Mouse (Mus musculus) ovary, postnatal 36 days (tissue): Measurements from ENCODE around the gene Pglyrp2.

Experiments
- DNase-seq: peaks from one replicate; pipeline ENCODE4 v3.0.0; 2022; ENCODE audit warnings: low spot score, mixed read lengths

Pglyrp2 gene

DNA sequence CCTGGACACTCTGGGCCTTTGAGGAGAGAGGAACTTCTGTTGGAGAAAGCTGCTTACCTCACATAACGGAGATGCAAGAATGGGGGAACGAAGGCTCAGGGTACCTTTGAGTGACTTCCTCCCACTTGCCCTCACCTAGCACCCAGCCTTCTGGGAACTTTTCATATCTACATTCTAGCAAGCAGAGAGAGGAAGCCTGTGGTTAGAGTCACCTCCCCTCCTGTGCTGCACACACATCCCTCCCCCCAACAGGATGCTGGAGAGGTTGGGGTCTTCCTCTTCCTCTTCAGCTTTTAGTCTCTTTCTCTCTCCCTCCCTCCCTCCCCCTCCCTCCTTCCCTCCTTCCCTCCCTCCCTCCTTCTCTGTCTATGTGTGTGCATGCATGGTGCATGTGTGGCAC lies at the start of gene Pglyrp2:
Pglyrp2 (minus strand) TSS at position 134 of the 400 bp plus-strand sequence.
- DNase-seq, result no peak

DNA sequence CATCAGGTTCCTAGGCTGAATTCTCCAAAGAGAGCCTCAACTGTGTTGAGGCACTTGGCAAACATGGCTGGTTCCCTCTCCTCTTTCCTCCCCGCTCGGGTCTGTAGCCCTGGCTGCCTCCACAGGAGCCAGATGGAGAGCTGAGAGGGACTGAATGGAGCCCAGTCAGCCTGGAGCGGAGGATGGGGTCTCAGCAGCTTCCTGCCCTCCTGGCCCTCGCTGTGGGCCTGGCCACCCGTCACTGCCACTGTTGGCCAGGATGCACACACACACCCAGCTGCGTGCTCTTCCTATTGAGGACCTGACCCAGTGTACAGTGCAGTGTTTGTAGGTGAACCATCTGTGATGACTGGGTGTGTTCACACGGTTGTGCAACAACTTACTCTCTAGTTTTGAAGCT lies 48.2 kb upstream of the Pglyrp2 start:
- DNase-seq, result no peak

DNA sequence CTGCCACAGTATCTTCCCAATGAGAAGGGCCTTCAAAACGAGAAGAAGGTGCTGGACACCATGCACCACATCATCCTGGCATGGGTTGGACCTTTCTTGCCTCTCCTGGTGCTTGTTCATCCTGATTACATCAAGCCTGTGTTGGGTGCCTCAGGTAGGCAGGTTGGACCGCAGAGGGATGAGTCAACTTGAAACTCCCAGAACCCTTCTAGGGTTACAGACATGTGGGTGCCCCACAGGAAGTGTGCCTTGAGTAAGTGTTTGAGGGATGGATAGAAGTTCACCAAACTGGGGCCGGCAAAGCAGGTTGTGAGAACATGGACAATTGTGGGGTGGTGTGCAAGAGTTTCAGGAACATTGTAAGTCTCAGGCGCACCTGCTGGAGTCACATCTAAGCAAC lies 46.8 kb upstream of the Pglyrp2 start:
- DNase-seq, result no peak

DNA sequence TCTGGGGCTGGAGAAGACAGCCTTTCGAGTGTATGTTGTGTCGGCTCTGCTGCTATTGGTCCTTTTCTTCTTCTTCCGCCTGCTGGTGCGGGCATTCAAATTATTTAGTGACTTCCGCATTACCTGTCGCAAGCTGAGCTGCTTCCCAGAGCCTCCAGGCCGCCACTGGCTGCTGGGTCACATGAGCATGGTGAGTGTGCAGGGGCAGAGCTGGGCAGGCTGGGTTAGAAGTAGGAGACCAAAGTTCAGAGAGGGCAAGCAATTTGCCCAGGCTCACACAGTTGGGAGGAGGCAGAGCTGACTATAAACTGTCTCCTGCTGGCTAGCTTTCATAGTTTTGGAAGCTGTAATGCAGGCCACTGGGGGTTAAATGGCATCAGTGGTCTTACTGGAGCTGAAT lies 44.5 kb upstream of the Pglyrp2 start:
- no peak for DNase-seq

DNA sequence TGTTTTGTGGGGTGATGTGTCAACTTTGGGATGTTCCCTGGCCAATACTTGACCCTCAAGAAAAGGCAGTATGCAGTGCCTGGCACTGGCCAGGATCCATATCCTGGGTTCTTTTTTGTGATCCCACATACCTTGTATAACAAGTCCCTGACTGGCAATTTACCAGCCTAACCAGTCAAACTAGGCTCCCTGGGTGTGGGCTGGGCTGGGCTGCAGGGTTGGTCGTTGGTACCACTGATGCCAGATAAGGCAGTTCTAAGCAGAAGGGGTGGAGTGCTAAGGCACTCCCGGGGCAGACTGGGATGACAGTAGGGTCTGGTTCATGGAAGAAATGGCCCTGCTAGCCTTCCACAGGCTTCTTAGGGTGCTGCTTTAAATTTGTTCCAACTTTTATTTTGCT lies 31.0 kb upstream of the Pglyrp2 start:
- DNase-seq, result no peak

DNA sequence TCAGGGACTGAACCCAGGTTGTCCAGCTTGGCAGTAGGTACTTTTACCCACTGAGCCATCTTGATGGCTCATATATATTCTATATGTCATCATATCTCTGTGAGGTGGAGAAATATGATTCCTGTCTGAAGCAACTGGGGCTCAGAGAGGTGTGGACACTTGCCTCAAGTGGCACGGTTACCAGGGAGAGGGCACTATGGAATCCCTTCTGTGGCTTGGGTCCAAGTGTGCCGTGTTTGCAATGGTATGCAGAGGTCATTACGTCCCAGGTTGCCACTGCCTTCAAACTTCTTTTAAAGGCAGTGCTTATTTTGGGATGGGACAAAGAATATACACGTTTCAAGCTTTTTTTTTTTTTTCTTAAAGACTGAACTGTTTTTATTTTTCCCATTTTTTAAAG lies 30.2 kb upstream of the Pglyrp2 start:
- DNase-seq, result no peak

DNA sequence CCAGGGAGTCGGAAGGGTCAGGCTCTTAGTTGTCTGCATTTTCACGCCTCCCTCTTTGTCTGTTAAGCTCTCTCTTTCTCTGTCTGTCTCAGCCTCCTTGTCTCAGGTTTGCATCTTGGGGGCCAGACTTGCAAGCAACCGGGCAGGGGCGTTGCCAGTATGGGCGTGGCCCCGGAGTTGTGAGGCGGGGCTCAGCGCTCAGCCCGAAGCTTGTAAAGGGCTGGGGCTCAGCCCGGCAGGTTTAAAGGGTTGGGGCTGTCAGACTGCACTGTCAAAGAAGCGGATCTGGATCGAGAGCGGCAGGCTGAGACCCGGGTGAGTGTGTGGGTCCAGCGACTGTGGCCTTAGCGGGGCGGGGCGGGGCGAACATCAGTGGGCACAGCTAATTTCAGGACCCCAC lies 28.5 kb upstream of the Pglyrp2 start, which contains the start of gene Cyp4f39:
Cyp4f39 (plus strand) TSS at position 242 of the 400 bp plus-strand sequence.
- DNase-seq, result peak; percentile 23

DNA sequence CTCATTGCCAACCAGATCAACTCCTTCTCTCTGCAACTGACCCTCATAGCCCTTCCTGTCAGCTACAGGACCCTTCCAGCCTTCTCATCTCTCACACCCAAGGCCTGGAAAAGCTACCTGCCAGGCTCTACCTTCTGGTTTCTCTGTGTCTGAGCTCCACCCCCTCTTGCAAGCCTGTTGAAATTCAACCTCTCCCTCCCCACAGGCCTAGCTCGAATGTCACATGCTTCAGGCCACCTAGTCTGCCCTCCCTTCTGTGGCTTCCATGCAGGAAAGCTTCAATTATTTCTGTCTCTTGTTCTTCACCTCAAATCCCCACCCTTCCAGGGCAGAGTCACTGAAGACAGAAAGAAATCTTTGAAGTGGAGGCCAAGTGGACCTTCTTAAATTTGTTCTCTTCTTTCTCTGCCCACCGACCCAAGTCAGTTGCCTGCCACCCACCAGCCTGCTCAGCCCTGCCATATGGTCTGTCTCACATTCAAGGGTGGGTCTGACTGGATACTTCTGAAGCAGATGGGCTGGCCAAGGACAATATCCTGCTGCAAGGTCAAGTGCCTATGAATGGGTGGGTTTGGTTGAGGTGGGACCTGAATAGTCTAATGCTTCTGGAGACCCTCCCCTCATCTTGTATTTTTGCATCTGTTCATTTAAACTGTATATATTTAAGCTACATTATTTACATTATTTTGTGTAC lies 27.0 kb upstream of the Pglyrp2 start:
- no peak for DNase-seq

DNA sequence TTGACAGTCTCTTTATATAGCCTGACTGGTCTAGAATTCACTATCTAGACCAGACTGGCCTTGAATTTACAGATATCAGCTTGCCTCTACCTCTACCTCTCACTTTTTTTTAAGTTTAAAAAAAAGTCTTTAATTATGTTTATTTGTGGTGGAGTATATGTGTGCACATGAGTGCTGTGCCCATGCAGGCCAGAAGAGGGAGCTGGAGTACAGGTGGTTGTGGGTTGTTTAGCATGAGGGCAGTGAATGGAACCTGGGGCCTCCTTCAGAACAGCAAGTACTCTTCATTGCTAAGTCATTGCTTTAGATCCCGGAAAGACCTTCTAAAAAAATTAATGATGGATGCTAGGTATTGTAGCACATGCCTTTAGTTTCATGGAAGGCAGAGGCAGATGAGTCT lies 25.1 kb upstream of the Pglyrp2 start:
- no peak for DNase-seq

DNA sequence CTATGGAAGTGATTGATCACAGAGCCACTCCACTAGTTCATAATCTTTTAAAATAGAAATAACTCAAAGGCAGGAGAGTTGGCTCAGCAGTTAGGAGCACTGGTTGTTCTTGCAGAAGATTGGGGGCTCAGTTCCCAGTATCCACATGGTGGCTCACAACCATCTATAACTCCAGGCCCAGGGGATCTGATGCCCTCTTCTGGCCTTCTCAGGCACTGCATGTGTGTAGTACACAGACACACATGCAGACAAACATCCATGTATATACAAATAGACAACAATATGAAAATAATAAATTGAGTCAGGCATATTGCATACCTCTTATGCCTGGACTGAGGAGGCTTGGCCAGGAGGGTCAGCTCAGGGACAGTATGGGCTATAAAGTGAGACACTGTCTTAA lies 23.2 kb upstream of the Pglyrp2 start:
- no peak for DNase-seq

DNA sequence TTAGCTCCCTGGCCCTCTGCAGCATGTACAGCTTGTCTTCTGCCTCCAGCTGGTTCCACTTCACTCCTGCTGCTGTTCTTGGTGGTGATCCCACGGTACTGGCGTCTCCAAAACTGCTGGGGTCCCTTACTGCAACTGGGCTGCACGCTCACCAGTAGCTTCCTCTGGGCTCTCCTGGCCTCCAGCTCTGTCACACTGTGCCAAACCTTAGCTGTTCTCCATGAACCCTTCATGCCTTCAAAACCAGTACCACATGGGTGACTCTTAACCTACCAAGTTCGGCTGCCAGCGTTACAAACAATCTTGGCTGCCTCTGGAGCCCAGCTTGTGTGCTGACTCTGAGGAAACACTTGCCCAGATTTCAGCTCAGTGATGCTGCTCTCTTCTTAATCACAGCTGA lies 21.0 kb upstream of the Pglyrp2 start:
- DNase-seq, result peak; percentile 18

DNA sequence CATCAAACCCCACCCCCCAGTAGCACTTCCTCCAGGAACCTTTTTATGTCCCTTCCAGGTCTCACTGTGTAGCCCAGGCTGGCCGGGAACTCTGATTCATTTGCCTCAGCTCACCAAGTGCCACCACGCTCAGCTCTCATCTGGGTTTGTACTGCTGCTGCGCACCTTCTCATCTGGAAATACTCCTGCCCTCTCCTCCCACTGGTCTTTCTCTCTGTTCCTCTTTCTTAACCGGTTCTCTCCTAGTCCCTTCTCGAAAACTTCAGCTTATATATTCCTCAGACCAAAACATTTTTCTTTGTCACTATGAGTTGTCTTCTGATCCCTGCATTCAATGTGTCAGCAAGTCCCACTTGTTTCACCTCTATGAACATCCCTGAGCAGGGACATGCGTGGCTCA lies 19.3 kb upstream of the Pglyrp2 start:
- DNase-seq, result no peak

DNA sequence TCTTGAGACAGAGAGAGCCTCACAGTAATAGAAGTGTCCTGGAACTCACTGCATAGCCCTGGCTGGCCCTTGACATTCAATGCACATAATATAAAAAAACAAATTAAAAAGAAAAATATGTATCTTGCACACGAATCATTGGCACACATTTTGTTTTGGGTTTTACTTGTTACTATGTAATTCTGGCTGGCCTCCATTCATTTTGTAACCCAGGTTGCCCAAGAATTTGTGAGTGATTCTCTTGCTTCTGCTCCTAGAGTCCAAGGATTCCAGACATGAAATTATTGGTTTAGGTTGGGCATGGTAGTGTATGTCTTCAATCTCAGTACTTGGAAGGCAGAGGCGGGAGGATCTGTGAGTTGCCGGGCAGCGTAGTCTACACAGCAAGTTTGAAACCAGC lies 13.1 kb upstream of the Pglyrp2 start:
- DNase-seq, result no peak

DNA sequence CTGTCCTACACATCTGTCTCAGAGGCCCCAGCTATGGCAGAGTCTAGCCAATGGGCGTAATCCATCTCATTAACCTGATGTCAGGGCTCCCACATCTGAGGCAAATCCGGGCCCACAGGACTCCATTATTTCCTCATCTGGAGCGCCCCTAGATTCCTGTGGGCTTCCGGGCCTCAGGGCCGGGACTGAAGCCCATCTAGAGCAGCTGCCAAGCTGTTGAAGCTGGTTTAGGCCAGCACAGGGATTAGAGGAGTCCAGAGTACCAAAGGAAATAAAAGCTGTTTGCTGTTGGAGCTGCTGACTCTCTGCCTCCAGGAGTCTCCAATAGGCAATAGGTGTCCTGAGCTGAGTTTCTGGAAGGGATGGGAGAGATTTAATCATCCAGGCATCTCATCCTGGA lies 11.2 kb upstream of the Pglyrp2 start:
- no peak for DNase-seq

DNA sequence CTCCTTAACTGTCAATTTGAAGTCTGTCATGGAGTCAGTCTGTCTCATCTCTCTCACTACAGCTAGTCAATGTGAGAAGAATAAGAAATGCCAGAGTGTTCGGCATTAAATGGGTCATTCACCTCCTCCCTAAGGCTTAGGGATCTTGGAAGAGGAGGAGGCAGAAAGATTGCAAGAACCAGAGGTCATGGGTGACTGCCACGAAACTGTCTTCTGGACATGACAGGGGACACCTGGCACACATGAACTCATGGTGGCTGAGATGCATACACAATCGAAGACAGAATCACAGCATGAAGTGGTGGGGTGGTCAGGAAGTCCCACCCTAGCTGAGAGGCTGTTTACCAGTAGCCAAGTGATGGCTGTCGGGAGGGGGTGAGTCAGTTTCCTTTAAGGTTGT lies 10.4 kb upstream of the Pglyrp2 start:
- no peak for DNase-seq

DNA sequence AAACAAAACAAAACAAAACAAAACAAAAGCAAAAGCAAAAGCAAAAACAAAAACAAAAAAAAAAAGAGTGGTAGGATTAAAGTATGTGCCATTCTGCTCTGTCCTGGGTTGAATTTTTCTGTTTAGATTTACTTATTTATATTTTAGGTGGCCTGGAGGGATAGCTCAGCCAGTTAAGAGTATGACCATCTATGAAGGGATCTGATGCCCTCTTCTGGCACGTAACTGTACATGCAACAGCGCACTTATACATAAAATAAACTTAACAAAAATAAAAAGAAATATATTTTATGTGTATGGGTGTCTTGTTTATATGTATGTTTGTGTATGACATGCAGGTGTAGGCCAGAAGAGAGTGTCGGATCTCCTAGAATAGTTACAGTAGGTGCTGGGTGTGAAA lies 8.0 kb upstream of the Pglyrp2 start:
- DNase-seq, result no peak

DNA sequence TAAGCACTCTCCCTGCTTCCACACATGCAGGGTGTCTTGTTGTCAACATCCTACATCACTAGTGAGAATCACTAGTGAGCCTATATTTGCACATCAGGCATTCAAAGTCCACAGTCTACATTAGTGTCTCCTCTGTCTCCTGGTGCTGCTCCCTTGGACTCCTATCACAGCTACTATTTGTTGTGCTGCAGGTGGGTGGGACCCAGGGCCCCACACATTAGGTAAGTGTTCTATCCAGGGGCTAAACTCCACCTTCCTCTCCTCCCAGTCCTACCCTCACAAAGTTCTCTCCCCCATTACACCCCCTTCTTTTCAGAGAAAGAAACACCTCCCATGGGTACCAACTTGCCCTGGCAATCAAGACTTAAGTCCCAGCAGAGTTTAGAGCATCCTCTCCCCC lies 2.6 kb upstream of the Pglyrp2 start:
- no peak for DNase-seq

DNA sequence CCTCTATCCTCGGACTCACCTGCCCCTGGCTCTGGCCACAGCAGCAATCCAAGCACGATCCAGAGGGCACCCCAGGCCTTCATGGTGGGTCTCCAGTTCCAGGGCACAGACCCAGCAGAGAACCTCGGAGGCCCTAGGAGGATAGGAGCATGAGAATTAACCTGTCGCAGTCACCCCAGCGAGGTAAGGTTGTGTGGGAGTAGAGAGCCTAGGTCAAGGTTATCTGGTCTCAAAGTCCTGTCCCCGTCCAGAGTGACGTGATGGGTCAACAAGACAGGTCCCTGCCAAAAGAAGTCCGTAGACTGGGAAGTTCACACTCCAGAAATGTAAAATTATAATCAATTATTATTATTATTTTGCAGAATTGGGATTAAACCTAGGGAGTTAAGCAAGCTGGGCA lies 3.2 kb downstream of the Pglyrp2 start:
- DNase-seq, result no peak

DNA sequence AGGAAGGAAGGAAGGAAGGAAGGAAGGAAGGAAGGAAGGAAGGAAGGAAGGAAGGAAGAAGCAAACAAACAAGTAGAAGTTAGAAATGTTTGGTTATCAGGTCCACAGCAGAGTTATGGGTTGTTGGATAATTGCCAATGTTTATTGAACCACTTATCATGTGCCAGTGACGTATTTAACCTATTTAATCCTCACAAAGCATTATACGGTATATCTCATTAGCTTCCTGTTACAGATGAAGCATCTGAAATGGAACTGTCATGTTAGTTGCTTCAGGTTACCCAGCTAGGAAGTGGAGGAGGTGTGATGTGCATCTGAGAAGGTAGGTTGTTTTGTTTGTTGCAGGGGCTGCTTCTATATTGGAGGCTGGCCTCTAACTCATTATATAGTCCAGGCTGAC lies 4.0 kb downstream of the Pglyrp2 start:
- no peak for DNase-seq

DNA sequence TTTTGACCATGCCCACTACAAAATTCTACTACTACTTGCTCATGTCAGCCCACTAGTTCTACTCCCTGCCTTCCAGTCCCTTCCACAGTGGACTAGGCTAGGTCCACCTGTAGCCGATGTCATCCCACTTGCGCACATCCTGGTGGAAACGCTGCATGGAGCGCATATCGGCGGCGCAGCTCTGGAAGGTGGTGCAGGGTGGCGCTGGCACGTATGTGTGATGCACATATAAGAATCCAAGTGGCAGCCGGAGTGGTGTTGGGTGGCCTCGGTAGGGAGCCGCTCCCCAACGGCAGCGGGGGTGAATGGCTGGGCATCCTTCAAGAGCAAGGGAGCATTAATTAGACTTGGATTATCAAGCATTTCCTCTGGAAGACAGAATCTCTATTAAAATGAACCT lies 7.2 kb downstream of the Pglyrp2 start:
- DNase-seq, result no peak

DNA sequence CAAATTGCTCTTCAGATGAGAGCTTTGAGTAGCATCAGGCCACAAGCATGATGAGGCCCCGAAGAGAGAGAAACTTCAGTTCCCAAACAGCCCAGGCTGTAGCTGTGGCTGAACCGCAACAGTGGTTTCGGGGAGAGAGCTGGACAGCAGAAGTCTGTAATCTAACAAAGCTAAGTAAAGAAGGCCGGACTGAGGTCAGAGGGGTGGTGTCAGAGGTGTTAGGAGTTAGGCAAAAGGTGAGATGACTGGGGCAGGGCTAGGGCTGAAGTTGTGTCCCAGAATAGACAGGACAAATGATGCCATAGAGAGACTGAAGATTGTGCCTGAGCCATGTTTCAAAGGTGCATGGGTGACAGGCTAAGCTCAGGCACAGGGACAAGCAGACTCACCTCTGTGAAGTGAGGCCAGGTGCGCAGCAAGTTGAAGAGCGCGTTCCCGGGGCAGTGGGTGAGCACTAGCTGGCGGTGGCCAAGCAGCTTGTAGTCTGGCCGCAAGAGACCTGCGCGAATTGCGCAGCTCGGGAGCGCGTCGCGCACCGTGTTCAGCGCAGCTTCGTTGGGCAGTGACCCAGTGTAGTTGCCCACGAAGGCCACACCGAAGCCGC lies 8.4 kb downstream of the Pglyrp2 start:
- DNase-seq, result no peak

DNA sequence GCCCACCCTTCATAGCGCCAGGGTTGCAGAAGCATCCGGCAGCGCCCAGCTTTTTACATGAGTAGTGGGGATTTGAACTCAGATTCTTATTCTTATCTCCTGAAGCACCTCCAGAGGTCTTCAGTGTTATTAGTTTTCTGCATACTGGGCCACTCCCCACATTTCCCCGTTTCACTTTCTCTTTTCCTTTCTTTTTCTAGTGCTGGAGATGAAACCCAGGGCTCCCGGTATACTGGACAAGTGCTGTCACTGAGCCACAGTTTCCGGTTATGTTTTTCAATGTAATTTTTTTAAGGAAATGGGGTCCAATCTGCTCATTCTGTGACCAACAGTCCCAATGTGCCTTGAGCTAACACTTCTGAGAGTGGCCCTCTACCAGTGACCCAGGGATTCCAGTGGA lies 12.1 kb downstream of the Pglyrp2 start:
- no peak for DNase-seq

DNA sequence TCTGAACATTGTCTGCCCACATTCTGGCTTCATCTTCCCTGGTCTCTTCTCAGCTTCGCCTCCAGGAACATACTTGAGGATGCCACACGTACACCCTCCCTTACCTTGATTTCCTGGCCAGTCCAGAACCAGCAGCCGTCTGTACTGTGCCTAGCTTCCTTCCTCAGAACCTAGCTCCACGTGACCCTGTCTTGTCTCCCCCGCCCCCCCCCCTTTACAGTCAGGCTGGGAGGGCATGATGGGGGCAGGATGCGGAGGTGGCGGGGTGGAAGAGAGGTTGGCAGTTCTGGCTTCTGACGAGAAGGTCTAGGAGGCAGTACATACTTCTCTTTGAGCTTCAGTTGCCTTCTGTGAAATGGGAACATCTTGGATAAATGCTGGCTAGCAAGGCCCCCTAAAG lies 20.6 kb downstream of the Pglyrp2 start, which contains the start of gene Rasal3:
Rasal3 (minus strand) TSS at position 167 of the 400 bp plus-strand sequence.
- no peak for DNase-seq

DNA sequence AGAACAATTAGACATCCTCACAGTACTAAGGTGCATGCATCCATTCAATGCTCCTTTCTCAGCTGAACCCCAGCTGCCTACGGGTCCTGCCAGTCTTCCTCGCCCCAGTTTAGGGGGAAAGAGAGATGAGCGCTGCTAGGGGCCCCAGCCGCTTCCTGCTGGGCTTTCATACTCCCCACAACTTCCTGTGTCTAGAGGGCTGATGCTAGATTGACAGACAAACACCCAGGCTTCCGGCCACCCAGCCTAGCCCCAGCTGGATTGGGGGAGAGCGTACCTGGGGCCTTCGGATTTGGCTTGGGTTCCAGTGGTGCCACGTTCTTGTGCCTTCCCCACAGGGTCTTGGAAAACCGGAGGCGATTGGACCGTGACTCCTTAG lies 21.2 kb downstream of the Pglyrp2 start:
- DNase-seq, result no peak
